Mouse (Mus musculus) midbrain, embryonic 16.5 days (tissue): ENCODE results near the gene Chrnd. TPM values are rescaled to one million over a fixed set of nuclear protein-coding genes. Genes with fewer than 3 reads are reported as not detected.

Experiments used
- ATAC-seq: fragments of 200-750 bp; cut with Nextera tagmentation; 2 replicates; pipeline ENCODE4 v1.8.0; 2017; ENCODE audit warnings: moderate TSS enrichment
- H3K27ac ChIP-seq: fragments of 300-500 bp; sonication (generic); 2 replicates; pipeline ENCODE4 v1.5.1; 2014; ENCODE audit warnings: mild to moderate bottlenecking, low read length, mixed read lengths
- H3K27me3 ChIP-seq: fragments of 300-500 bp; sonication (generic); 2 replicates; pipeline ENCODE4 v1.6.1; 2014; ENCODE audit warnings: low read depth, low read length, mixed read lengths; ENCODE audit not compliant: control insufficient read depth, insufficient read depth
- H3K36me3 ChIP-seq: fragments of 300-500 bp; sonication (generic); 2 replicates; pipeline ENCODE4 v1.6.1; 2014; ENCODE audit warnings: mild to moderate bottlenecking, low read length, moderate library complexity, mixed read lengths; ENCODE audit not compliant: control insufficient read depth, insufficient read depth
- H3K4me1 ChIP-seq: fragments of 300-500 bp; sonication (generic); 2 replicates; pipeline ENCODE4 v1.6.1; 2014; ENCODE audit warnings: mild to moderate bottlenecking, low read length, mixed read lengths; ENCODE audit not compliant: control insufficient read depth, insufficient read depth
- H3K4me2 ChIP-seq: fragments of 300-500 bp; sonication (generic); 2 replicates; pipeline ENCODE4 v1.6.1; 2014; ENCODE audit warnings: mild to moderate bottlenecking, low read length, mixed read lengths
- H3K4me3 ChIP-seq: fragments of 300-500 bp; sonication (generic); 2 replicates; pipeline ENCODE4 v1.5.1; 2014; ENCODE audit warnings: low read depth, mild to moderate bottlenecking, low read length, moderate library complexity, mixed read lengths
- H3K9ac ChIP-seq: fragments of 300-500 bp; sonication (generic); 2 replicates; pipeline ENCODE4 v1.6.1; 2014; ENCODE audit warnings: low read depth, low read length, mixed read lengths
- H3K9me3 ChIP-seq: fragments of 300-500 bp; sonication (generic); replicated peaks from 2 replicates; pipeline ENCODE4 v1.6.1; 2014; ENCODE audit warnings: mild to moderate bottlenecking, low read length, mixed read lengths; ENCODE audit not compliant: control insufficient read depth, poor library complexity, severe bottlenecking
- WGBS: fragments of 180-500 bp; shearing (Covaris S2); extraction: QIAGEN DNeasy Blood & Tissue Kit; methylation state at CpG from one replicate; pipeline ENCODE4 v1.1.7; 2014; 5-methylcytosine and 5-hydroxymethylcytosine counted together
- polyA plus RNA-seq: library from polyadenylated mRNA; unstranded; fragments of >200 nt; fragmentation: Nextera tagmentation; extraction: Ambion mirVana; gene quantifications from 2 replicates; pipeline ENCODE4 v1.2.1, GENCODE M21; 2015

Chrnd gene
- polyA plus RNA-seq, 1 experiment from 2014 or later, result not detected

DNA sequence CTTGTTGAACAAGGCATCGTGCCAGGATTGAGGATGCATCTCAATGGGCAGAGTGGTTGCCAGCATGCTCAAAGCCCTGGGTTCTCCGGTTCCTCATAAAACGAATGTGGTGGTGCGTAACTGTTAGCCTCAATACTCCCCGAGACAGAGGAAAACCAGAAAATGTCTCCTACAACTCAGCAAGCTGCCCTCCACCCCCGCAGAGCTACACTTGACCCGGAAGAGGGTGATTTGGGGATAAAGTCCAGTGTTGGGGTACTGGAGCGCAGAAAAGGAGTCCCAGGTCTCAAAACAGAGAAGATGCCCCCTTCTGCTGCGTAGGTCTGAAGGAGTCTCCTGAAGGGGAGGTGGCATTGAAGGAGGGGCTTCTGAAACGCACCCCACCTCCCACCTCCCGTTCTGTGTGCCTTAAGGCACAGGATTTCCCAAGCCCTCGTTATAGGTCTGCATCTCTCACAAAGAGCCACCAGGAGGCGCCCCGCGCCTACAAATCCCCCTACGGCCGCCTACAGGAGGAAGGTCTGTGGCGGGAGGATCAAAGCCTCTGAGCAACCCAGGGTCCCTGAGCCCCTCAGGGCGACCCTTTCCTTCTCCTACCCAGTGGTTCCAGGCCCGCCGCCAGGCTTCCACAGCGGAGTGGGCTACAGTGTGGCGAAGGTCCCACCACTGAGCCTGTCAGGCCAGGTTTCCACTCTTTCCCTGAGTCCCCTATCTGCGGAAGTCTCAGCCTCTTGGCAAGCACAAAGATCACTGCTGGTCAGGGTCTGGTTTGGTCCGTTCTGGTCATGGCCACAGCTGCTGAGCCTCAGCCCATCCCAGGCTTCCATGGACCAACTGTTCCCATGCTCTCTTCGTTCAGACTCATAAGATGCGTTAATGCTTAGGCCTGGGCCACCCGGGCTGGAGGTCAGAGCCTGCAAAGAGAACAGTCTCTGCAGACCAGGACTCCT, 16.1 kb upstream of the Chrnd start:
- H3K27me3 ChIP-seq, result peaks cover 3% of the 10 kb centered on the region
- WGBS, result 24% methylated on average over 28 of the region's 28 CpGs
- H3K36me3 ChIP-seq, result no peaks in the 10 kb centered on the region
- no peak overlapping the region for H3K27ac ChIP-seq
- no peak for ATAC-seq
- H3K4me2 ChIP-seq, result no peak overlapping the region
- H3K4me3 ChIP-seq, result no peak overlapping the region
- H3K4me1 ChIP-seq, result peaks cover 25% of the 10 kb centered on the region
- no peak overlapping the region for H3K9ac ChIP-seq
- no peaks in the 10 kb centered on the region for H3K9me3 ChIP-seq

DNA sequence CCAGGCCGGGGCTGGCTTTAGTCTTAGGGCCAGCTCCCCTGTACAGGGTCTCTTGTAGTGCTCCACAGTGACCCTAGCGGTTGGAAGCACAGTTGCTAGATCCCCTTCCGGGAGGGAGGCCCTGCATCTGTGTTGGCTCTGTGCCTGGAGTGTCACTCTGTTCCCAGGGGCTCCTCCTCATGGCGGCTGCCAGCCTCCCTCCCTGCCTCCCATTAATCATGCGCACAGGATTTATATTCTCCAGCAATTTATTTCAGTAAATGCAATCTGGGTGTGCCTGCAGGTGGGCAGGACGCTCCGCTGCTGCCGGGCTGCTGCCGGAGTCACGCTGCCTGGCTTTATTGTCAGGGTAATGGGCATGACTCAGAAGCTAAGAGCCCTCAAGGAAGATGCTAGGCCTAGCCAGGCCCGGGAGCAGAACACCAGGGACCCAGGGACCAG, 14.5 kb upstream of the Chrnd start:
- ATAC-seq, result peak; percentile 76
- no peak overlapping the region for H3K27ac ChIP-seq
- no peak overlapping the region for H3K4me3 ChIP-seq

DNA sequence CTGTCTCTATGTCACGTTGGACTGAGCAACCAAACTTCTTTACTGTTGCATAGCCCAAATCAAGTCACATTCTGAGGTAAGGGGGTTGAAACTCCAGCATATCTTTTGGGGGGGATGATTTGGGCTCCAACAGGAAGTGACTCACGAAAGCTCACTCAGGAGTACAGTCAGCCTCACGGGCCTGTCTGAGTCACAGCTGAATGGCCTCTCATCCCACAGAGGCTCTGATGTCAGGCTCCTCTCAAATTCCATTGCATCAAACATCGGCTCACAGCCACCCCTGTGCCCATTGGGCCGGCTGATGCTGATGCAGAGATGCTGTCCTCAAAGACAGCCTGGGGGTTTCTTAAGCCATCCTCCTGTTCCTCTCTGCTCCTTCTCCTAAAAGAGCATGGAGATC, 9.5 kb upstream of the Chrnd start:
- Histone ChIP-seq H3K27me3 (peaks cover 22% of the 10 kb centered on the region), H3K27ac (no peak overlapping the region), H3K4me2 (no peak overlapping the region), H3K4me1 (peaks cover 3% of the 10 kb centered on the region; the same call in 1 of the 2 replicates), H3K9me3 (no peaks in the 10 kb centered on the region), H3K4me3 (no peak overlapping the region), H3K36me3 (no peaks in the 10 kb centered on the region), H3K9ac (no peak overlapping the region)
- 71% methylated on average over 5 of the region's 5 CpGs for WGBS
- ATAC-seq, result no peak

More for the DNA sequence above, 14.5 kb upstream of the Chrnd start:
- 8% methylated on average over 11 of the region's 11 CpGs for WGBS
- Histone ChIP-seq H3K9me3 (no peaks in the 10 kb centered on the region), H3K4me1 (peaks cover 10% of the 10 kb centered on the region), H3K4me2 (no peak overlapping the region), H3K9ac (no peak overlapping the region), H3K36me3 (no peaks in the 10 kb centered on the region), H3K27me3 (peaks cover 3% of the 10 kb centered on the region)

DNA sequence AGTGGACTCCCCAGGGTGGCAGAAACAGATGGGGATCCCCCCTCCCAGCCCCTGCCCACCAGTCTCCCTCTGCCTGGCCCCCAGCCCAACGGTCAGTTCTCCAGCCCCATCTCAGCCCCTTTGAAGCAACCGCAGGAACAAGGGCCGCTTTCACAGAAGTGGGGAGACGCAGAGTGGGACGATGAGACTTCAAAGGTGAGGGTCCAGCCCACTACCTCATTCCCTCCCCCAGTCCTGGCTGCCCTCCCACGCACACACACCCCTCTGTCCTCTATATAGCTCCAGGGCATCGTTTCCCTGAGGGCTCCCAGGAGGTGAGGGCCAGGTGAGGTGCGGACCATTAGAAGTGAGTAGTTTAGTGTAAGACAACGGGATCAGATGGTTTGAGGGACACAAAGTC, 7.4 kb upstream of the Chrnd start, which contains the start of gene Prss56:
Gene Prss56, plus strand, starts transcription at position 301 of the 400 bp plus-strand sequence.
- H3K27ac ChIP-seq, result no peak within 1 kb of the TSS
- H3K36me3 ChIP-seq, result no peaks in the 10 kb centered on the region
- H3K9ac ChIP-seq, result no peak within 1 kb of the TSS
- 57% methylated on average over 9 of the region's 9 CpGs for WGBS
- no peak for ATAC-seq
- H3K4me3 ChIP-seq, result no peak within 1 kb of the TSS
- H3K4me2 ChIP-seq, result no peak within 1 kb of the TSS
- H3K4me1 ChIP-seq, result peaks cover 12% of the 10 kb centered on the region
- H3K9me3 ChIP-seq, result no peaks in the 10 kb centered on the region
- peaks cover 34% of the 10 kb centered on the region for H3K27me3 ChIP-seq

DNA sequence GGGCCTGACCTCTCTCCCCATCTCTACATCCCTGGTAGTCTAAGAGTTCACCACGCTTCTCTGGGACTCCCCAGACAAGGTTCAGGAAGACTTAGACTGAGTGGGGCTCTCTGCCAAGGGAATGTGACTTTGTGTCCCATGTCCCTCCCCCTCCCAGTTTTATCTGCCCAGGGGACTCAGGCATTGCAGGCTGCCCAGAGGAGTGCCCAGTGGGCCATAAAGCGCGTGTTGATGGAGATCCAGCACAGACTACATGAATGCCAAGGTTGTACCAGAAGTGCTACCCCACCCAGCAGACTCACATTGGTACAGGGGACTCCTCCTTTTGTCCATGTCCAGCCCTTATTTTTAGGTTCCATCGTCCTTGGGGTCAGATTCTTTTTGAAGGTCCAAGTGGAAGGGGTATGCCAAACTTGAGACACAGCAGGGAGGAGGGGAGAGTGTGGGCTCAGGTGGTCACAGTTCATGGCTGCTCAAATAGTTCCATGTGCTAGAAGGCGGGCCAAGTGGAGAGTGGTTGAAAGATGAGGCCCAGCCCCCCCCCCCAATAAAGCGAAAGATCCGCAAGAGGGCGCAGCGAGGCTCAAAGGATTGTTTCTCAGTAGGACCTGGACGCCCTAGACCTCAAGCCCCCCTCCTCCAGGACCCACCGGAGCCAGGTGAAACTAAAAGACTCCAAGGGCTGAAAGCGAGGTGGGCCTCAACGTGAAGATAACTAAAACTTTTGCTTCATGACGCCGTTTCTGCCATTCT, 6.2 kb upstream of the Chrnd start:
- Histone ChIP-seq H3K9me3 (no peaks in the 10 kb centered on the region), H3K27ac (no peak overlapping the region), H3K36me3 (no peaks in the 10 kb centered on the region), H3K27me3 (peaks cover 40% of the 10 kb centered on the region), H3K4me3 (peak overlapping the region; percentile 18; the same call in 1 of the 2 replicates), H3K4me1 (peaks cover 12% of the 10 kb centered on the region), H3K4me2 (peak overlapping the region; percentile 42), H3K9ac (no peak overlapping the region)
- WGBS, result 32% methylated on average over 15 of the region's 15 CpGs
- ATAC-seq, result 0 out of 2 replicates have a peak, but pooled peaks have one; percentile 18

DNA sequence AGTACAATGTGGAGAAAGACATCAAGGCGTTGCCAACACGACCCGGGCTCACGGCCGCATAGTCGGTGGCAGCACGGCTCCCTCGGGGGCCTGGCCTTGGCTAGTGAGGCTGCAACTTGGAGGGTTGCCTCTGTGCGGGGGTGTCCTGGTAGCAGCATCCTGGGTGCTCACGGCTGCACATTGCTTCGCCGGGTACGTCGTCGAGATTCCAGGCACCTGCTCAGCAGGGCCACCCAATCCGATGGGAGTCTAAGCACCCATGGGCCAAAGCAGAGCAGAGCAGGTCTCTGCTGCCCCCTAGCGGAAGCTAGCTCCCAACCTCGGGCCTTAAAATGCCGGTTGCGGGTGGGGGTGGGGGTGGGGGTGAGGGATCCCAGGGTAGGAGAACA, 5.7 kb upstream of the Chrnd start:
- Histone ChIP-seq H3K9me3 (no peaks in the 10 kb centered on the region), H3K4me3 (peak overlapping the region; percentile 18; the same call in 1 of the 2 replicates), H3K27me3 (peaks cover 40% of the 10 kb centered on the region), H3K4me2 (peak overlapping the region; percentile 42), H3K9ac (peak overlapping the region; percentile 10; the same call in 1 of the 2 replicates), H3K27ac (no peak overlapping the region), H3K4me1 (peaks cover 12% of the 10 kb centered on the region), H3K36me3 (no peaks in the 10 kb centered on the region)
- 7% methylated on average over 20 of the region's 20 CpGs for WGBS
- ATAC-seq, result peak; percentile 52; the same call in 1 of the 2 replicates

DNA sequence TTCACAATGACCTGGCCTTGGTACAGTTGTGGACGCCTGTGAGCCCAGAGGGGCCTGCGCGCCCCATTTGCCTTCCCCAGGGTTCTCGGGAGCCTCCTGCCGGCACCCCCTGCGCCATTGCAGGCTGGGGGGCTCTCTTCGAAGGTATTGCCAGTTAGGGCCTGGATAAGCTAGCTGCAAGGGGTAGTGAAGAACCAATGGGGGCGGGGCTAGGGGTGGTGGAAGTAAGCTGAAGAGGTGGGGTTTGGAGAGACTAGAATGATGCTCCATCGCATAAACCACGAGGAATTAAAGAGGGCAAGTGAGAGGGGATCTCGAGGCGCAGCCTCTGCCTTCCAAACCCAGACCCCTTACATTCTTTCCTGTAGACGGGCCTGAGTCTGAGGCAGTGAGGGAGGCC, 4.9 kb upstream of the Chrnd start:
- WGBS, result 10% methylated on average over 13 of the region's 13 CpGs
- Histone ChIP-seq H3K9me3 (no peaks in the 10 kb centered on the region), H3K9ac (no peak overlapping the region), H3K36me3 (no peaks in the 10 kb centered on the region), H3K27me3 (peaks cover 40% of the 10 kb centered on the region), H3K4me1 (peaks cover 12% of the 10 kb centered on the region), H3K27ac (no peak overlapping the region), H3K4me2 (no peak overlapping the region), H3K4me3 (no peak overlapping the region)
- no peak for ATAC-seq

DNA sequence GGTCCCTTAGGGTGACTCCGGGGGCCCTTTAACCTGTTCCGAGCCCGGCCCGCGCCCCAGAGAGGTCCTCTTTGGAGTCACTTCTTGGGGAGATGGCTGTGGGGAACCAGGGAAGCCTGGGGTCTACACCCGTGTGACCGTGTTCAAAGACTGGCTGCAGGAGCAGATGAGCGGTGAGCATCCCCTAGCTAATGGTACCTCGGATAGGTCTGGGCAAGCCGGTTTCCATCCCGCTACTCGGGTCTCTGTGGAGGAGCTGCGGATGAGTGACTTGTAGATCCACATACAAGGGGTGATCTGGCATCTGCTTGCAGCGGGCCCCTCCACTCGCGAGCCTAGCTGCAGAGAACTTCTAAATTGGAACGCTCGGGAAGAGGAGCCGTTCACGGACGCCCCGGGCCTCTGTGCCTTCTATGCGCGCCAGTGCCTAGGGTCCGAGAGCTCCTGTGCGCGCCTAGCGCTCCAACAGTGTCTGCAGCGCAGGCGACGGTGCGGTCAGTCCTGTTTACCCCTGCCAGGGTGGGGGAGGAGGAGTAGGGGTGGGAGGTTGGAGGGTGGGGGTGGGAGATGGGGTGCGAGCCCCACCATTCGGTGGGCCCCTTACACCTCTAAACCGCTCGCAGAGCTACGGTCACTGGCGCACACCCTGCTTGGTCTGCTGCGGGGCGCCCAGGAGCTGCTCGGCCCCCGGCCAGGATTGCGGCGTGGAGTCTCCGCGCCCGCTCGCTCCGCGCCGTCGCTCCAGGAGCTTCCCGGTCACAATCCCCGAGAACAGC, 4.0 kb upstream of the Chrnd start:
- Histone ChIP-seq H3K4me2 (peak overlapping the region; percentile 92), H3K4me1 (peaks cover 12% of the 10 kb centered on the region), H3K4me3 (peak overlapping the region; percentile 52), H3K36me3 (no peaks in the 10 kb centered on the region), H3K27ac (no peak overlapping the region), H3K27me3 (peaks cover 40% of the 10 kb centered on the region), H3K9ac (peak overlapping the region; percentile 63), H3K9me3 (no peaks in the 10 kb centered on the region)
- peak; percentile 43 for ATAC-seq
- WGBS, result 1% methylated on average over 53 of the region's 54 CpGs
